Mouse (Mus musculus): ENCODE measurements around the gene Exosc7. TPM values are rescaled to one million over a fixed set of nuclear protein-coding genes. Genes with fewer than 3 reads are reported as not detected.

Gene Exosc7
- total RNA-seq, 2 experiments from 2014 or later, result 41.1 to 41.9 TPM

DNA sequence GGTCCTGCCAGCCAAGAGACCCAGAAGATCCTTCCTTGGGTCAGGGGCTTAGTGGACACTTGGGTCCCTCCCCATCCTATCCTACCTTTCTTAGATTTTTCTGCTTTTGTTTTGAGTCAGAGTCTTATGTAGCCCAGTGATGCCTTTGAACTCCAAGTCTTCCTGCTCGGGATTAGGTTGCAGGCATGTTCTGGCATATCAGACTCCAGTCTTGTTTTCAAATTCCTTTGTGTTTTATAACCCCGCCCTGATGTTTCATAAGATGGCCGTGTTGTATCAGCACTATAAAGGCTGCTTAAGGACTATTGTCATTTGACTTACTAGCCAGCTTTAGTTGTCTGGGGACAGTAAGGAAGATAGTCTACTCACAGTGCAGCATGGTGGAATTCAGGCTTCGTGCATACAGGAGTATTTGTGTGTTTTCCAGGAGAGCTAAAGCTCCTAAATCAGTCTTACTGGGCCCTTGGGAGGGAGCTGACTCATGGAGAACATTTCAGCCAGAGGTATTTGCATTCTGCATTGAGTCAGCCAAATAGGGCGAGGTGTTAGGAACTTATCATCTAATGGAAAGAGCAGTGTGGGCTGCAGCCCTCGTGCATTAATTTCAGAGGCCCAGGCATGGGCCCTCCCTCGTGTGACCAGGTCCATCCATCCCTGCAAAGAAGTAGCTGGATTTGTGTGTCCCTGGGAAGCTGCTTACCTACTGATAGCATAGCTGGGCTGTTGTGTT is 24.1 kb downstream of the Exosc7 start:
- DNase-seq (ENCODE audit: low spot score in 2 of 2), result no peak

- DNase-seq (ENCODE audit: low spot score in 2 of 2), result no peak
These were observed 26.0 kb downstream of the Exosc7 start for GRCm38 (mm10) chr9:123138891-123139474.

GRCm38 (mm10) chr9:123139887-123140614 is 27.0 kb downstream of the Exosc7 start:
- no peak for DNase-seq (ENCODE audit: low spot score in 2 of 2)

GRCm38 (mm10) chr9:123148430-123148829 is 35.4 kb downstream of the Exosc7 start:
- no peak for DNase-seq (ENCODE audit: low spot score in 2 of 2)

DNA sequence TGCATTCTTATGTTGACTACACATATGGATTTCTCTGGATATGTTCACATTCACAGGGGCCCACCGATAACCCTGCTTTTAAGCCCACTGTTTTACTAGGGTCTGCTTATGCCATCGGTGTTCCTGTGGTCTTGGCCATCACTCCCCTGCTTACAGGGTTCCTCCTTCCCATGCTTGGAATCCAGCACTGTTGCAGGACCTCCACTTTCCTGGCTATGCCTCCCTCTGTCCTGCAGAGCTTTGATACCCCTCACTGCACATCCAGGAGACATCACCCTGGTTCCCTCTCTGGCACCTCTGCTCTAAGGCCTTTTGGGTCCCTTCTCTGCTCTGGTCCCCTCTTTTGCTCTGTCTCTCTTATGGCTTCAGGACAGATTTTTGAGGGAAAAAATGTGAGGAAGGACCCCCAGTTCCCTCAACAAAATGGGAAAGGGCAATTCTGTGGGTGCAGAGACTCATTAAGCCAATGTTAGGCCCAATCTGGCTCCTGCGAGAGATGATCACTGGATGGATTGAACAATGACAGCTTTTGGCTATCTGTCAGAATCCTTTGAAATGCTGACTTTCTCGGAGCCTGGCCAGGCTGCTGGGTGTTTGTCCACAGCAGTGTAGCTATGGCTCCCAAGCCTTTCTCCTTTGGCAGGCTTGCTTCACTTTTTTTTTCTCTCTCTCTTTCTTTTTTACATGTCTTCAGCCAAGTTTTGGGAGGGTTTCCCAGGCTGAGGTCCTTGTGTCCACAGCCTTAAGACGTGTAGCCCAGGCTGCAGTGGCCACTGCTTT is 37.4 kb downstream of the Exosc7 start, which contains the start of gene Clec3b:
Gene Clec3b, plus strand, starts transcription at position 706 of the 780 bp plus-strand sequence.
- DNase-seq (ENCODE audit: low spot score in 2 of 2), result peak in 1 of 2 experiments; percentile 42

GRCm38 (mm10) chr9:123151561-123151960 is 38.5 kb downstream of the Exosc7 start:
- no peak for DNase-seq (ENCODE audit: low spot score in 2 of 2)

DNA sequence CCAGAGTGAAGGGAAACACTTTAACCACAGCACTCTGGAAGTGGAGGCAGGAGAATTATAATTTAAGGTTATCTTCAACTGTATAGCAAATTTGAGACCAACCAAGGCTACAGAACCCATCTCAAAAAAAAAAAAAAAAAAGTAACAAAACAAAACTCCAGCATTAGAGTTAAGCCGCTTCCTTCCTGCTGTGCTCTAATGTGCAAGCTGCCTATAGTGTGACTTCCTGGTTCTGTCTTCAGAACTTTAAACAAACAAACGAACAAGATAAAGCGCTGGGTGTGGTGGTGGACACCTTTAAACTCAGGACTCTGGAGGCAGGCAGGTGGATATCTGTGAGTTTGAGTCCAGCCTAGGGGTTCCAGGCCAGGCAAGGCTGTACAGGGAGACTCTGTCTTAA is 39.0 kb downstream of the Exosc7 start:
- DNase-seq (ENCODE audit: low spot score in 2 of 2), result no peak

GRCm38 (mm10) chr9:123153121-123153520 is 40.1 kb downstream of the Exosc7 start:
- no peak for DNase-seq (ENCODE audit: low spot score in 2 of 2)

GRCm38 (mm10) chr9:123156910-123157361 is 43.9 kb downstream of the Exosc7 start:
- peak in 1 of 2 experiments; percentile 34 for DNase-seq (ENCODE audit: low spot score in 2 of 2)

- DNase-seq (ENCODE audit: low spot score in 2 of 2), result peak in 1 of 2 experiments; percentile 15
These were observed 44.7 kb downstream of the Exosc7 start for GRCm38 (mm10) chr9:123157699-123158098.

DNA sequence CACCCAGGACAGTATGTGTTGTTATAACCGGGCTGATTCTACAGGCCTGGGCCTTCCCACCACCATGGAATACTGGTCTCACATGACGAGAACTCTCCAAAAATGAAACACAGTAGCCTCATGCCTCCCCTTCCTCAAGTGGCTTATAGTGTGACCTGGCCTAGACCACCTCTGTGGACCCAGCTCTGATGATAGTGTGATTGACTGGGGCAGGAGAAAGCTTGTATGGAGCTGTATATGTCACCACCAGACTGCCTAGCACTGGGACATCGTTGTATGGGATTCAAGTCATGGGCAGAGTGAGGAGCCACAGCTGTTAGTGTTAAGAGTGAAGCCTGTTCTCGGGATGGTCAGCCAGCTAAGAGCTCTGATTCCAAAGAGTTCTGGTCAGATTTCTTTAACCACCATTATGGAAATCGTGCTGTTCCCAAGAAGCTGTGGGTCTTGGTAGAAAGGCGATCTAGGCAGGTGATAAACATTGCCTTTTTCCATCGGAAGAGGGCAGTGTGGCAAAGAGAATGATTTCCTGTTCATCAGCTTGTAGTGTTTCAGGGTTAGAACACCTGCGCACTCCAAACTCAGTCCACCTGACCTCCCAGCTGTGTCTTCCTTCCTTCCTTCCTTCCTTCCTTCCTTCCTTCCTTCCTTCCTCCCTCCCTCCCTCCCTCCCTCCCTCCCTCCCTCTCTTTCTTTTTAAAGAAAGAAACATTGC is 45.3 kb downstream of the Exosc7 start:
- peak in 1 of 2 experiments; percentile 54 for DNase-seq (ENCODE audit: low spot score in 2 of 2)

GRCm38 (mm10) chr9:123159330-123159729 is 46.3 kb downstream of the Exosc7 start:
- peak in 1 of 2 experiments; percentile 79 for DNase-seq (ENCODE audit: low spot score in 2 of 2)

- DNase-seq (ENCODE audit: low spot score in 2 of 2), result no peak
These were observed 48.8 kb downstream of the Exosc7 start for GRCm38 (mm10) chr9:123161792-123162191.

GRCm38 (mm10) chr9:123162985-123163694 is 50.1 kb downstream of the Exosc7 start:
- no peak for DNase-seq (ENCODE audit: low spot score in 2 of 2)

DNA sequence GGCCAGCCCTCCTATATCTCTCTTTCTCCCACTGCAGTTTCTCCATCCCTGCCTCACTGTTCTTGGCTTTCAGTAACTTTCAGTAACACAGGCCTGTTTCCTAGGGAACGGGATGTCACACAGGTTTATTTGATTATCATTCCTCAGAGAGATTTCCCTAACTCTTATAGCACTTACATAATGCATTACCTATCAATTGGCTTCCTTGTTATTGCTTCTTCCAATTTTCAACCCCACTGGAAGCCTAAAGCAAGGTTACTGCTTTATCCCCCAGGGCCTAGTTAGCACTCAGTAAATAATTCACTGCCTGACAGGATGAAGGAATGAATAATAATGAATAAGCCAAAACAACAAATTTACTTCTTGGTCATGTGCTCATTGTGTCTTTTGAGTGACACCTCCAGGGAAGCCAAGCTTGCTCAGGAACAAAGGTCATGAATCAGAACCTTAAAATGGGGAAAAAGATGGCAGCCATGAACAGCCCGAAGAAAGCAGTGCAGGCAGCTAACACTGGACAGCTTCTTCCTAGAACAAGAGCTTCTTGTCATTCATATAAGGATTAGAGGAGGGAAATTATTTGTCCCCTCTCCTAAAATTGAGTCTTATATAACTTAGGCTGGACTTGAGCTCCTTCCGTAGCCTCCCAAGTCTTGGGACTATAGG is 52.9 kb downstream of the Exosc7 start:
- no peak for DNase-seq (ENCODE audit: low spot score in 2 of 2)

- DNase-seq (ENCODE audit: low spot score in 2 of 2), result no peak
These were observed 60.7 kb downstream of the Exosc7 start for GRCm38 (mm10) chr9:123173760-123174159.

GRCm38 (mm10) chr9:123174356-123174755 is 61.3 kb downstream of the Exosc7 start:
- DNase-seq (ENCODE audit: low spot score in 2 of 2), result no peak

- no peak for DNase-seq (ENCODE audit: low spot score in 2 of 2)
These were observed 64.5 kb downstream of the Exosc7 start for GRCm38 (mm10) chr9:123177380-123178048.

GRCm38 (mm10) chr9:123180003-123180402 is 67.0 kb downstream of the Exosc7 start:
- DNase-seq (ENCODE audit: low spot score in 2 of 2), result no peak

All from layer of hippocampus, adult 18-20 months (tissue).